Mouse (Mus musculus) megakaryocyte progenitor cell, adult 5-6 weeks (primary cell): Measurements from ENCODE around the gene Tspan17. TPM values are rescaled to one million over a fixed set of nuclear protein-coding genes. Genes with fewer than 3 reads are reported as not detected.

ENCODE experiments used
- total RNA-seq, 2 experiments: library from RNA; stranded (forward) in 1 of 2; stranded (reverse) in 1 of 2; fragments of 157-497, 149-512 nt in 1 of 2; fragments of 200-1000 nt in 1 of 2; gene quantifications; 2 replicates each; pipeline versions ENCODE4 v1.2.3 to v1.2.4; 2015 to 2017

Gene Tspan17
- total RNA-seq, 2 experiments from 2014 or later = 0.30 to 3.0 TPM

Other genes with a start within 250 kb of the Tspan17 start
- gene 4833439L19Rik, start 223.9 kb upstream of the Tspan17 start, total RNA-seq (2015) = 56.2 and 56.5 TPM in 2 replicates
- gene 4833439L19Rik, start 223.9 kb upstream of the Tspan17 start, total RNA-seq (2017) = 30.0 and 37.5 TPM in 2 replicates
- gene Arl10, start 214.4 kb upstream of the Tspan17 start, total RNA-seq (2015) = 9.7 and 15.7 TPM in 2 replicates
- 9.5 and 14.0 TPM in 2 replicates for gene Arl10, start 214.4 kb upstream of the Tspan17 start, total RNA-seq (2017)
- gene Nop16, start 199.3 kb upstream of the Tspan17 start, total RNA-seq (2015) = 54.2 and 59.3 TPM in 2 replicates
- gene Nop16, start 199.3 kb upstream of the Tspan17 start, total RNA-seq (2017) = 69.7 and 104 TPM in 2 replicates
- 101 and 120 TPM in 2 replicates for gene Higd2a, start 199.2 kb upstream of the Tspan17 start, total RNA-seq (2015)
- gene Higd2a, start 199.2 kb upstream of the Tspan17 start, total RNA-seq (2017) = 51.6 and 87.6 TPM in 2 replicates
- gene Cltb, start 178.0 kb upstream of the Tspan17 start, total RNA-seq (2015) = 4.2 and 6.1 TPM in 2 replicates
- gene Cltb, start 178.0 kb upstream of the Tspan17 start, total RNA-seq (2017) = 11.0 and 13.1 TPM in 2 replicates
- gene Faf2, start 167.6 kb upstream of the Tspan17 start, total RNA-seq (2015) = 40.8 and 43.9 TPM in 2 replicates
- gene Faf2, start 167.6 kb upstream of the Tspan17 start, total RNA-seq (2017) = 37.4 and 38.6 TPM in 2 replicates
- gene Rnf44, start 95.5 kb upstream of the Tspan17 start, total RNA-seq (2015) = 47.2 and 49.6 TPM in 2 replicates
- 16.8 and 19.4 TPM in 2 replicates for gene Rnf44, start 95.5 kb upstream of the Tspan17 start, total RNA-seq (2017)
- gene Cdhr2, start 87.9 kb upstream of the Tspan17 start, total RNA-seq (2015) = not detected in 2 replicates
- not detected in 2 replicates for gene Cdhr2, start 87.9 kb upstream of the Tspan17 start, total RNA-seq (2017)
- gene Gprin1, start 39.5 kb upstream of the Tspan17 start, total RNA-seq (2015) = not detected in 2 replicates
- not detected in 2 replicates for gene Gprin1, start 39.5 kb upstream of the Tspan17 start, total RNA-seq (2017)
- not detected in 2 replicates for gene Sncb, start 22.8 kb upstream of the Tspan17 start, total RNA-seq (2015)
- gene Sncb, start 22.8 kb upstream of the Tspan17 start, total RNA-seq (2017) = not detected in 2 replicates
- not detected in 2 replicates for gene Eif4e1b, start 5.4 kb upstream of the Tspan17 start, total RNA-seq (2015)
- gene Eif4e1b, start 5.4 kb upstream of the Tspan17 start, total RNA-seq (2017) = not detected in 2 replicates
- gene Unc5a, start 160.0 kb downstream of the Tspan17 start, total RNA-seq (2015) = 0.59 and 0.64 TPM in 2 replicates
- 0.04 and 0.51 TPM in 2 replicates for gene Unc5a, start 160.0 kb downstream of the Tspan17 start, total RNA-seq (2017)
- 83.9 and 84.9 TPM in 2 replicates for gene Hk3, start 232.0 kb downstream of the Tspan17 start, total RNA-seq (2015)
- gene Hk3, start 232.0 kb downstream of the Tspan17 start, total RNA-seq (2017) = 179 and 185 TPM in 2 replicates